Mouse (Mus musculus): ENCODE data around the gene Chac1.

Chac1 gene

DNA sequence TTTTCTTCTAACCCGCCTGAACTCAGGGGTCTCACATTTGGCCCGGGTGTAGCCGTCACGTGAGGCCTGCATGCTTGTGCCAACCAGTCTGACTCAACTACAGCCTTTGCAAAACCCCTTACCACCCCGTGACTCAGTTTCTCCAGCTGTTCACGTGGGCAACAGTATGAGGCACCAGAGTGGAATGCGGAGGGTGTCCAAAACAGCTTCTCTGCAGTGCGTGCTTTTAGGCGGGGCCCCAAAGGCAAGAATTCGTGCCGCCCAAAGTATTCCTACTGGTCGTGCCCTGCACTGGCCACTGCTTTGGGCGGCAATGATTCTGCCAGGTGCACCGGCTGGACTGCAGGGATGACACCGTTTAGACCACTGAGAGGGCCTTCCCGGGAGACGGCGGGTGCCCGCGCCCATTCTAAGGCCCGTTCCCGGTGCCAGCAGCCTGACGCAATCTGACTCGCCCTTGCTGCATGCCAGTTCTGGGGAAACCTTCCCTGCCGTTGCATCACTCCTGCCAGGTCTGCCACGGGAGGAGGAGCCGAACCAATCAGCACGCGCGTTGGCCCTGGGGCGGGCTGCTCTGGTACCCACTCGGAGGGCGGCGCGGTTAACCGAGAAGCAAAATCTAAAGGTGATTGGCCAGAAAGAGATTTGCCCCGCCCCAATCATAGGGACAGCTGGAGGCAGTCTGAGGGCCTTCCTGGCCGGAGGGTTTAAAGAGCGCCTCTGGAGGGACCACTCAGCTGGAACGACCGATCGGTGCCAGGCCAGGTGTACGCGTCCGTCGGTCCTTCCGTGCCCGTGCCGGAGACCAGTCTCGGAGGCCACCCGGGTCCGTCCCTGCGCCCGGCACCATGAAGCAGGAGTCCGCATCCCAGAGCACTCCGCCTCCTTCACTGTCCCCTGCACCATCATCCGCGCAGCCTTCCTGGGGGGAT lies at the start of gene Chac1:
Chac1 (plus strand) TSS at position 675 of the 932 bp plus-strand sequence.
- peak; percentile 66 for DNase-seq (ENCODE audit: low read depth, low spot score)

- no peak for DNase-seq (ENCODE audit: low read depth, low spot score)
These were observed 48.2 kb upstream of the Chac1 start for GRCm38 (mm10) chr2:119302876-119303275.

GRCm38 (mm10) chr2:119304391-119304790 lies 46.6 kb upstream of the Chac1 start:
- no peak for DNase-seq (ENCODE audit: low read depth, low spot score)

DNA sequence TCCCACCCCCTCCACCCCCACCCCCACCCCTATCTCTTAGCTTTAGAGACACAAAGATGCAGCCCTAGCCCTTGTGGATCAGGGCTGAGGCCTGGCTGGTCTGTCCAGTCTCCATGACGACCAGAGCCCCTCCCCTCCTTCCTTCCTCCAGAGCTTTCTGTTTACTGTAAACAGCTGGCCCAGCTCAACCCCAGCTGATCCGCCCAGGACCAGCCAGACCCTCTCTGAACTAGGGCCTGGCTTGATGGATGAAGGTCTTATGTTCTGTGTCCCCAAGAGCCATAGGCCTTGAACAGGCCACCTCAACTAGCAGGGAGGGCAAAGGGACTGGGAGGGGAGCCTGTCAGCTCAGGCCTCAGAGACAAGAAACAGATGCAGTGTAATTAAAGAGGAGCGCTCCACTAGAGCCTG lies 46.2 kb upstream of the Chac1 start:
- DNase-seq (ENCODE audit: low read depth, low spot score): no peak

DNA sequence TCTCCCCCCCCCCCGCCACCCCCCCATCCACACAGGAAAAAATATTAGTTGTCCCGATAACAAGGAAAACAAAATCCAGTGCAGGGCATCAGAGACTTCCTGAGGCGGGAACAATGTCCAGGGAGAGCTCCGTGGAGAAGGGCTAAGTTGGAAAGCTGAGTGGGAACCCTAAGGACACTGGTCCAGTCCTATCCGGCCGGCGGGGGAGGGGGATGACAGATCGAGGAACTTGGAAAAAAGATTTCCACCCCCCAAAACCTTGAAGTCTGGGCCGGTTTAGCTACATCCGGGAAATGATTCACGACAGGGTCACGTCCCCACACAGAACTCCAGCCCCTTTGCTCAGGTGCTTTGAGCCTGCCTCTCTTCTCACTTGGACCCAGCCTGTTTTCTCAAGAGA lies 39.5 kb upstream of the Chac1 start:
- DNase-seq (ENCODE audit: low read depth, low spot score): no peak

GRCm38 (mm10) chr2:119312380-119312958 lies 38.6 kb upstream of the Chac1 start:
- DNase-seq (ENCODE audit: low read depth, low spot score): no peak

- no peak for DNase-seq (ENCODE audit: low read depth, low spot score)
These were observed 37.1 kb upstream of the Chac1 start for GRCm38 (mm10) chr2:119313780-119314479.

DNA sequence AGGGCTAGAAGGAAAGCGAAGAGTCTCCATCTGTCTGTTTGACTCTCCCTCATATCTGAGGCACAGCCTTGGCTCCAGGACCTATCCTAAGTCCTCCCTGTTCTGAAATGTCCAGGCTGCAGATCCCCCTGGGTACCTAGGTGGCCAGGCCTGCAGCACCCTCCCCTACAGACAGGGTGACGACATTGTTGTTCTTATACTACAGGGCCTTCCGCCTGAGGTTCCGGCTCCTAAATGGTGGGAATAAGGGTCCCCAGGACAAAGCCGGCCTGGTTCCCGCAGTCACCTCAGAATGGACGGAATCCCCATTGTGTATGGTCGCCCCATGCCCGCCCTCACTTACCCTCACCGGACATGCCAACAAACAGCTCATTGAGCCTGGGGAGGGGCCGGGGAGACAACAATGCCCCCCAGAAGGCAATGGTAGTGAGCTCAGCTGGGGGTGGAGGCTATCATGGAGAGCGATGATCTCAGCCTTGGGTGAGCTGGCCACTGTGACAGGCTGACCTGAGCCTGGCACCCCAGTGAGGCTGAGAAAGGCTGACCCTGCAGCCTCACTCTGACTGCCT lies 36.2 kb upstream of the Chac1 start:
- no peak for DNase-seq (ENCODE audit: low read depth, low spot score)

DNA sequence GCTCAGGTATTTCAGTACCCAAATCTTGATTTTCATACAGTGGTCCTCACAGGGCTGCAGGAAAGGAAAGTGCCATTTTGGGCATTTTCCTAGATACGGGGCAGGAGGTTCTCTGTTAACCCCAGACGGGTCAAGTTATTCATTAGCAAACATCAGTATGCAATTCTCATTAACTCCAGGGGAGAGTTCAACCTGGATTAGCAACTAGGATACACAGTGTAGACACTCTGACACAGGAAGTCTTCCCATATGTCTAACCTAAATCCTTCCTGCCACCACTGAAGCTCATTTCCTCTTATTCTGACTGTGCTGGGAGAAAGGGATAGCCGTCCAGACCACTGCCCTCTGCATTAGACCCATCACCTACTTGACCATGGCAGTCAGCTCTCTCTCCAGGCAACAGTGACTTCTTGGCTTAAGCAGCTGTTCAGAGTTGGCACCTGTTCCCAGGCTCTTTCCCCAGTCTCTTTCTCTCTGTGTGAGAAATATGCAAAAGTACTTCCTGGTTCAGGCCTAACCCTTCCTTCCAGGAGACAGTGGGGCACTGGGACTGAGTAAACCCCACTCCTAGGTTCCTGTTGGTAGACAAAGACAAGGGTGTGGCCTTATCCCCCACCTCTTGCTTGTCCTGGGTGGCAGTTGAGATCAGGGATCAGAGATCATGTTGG lies 32.9 kb upstream of the Chac1 start:
- DNase-seq (ENCODE audit: low read depth, low spot score): no peak

GRCm38 (mm10) chr2:119320571-119320970 lies 30.5 kb upstream of the Chac1 start:
- no peak for DNase-seq (ENCODE audit: low read depth, low spot score)

- DNase-seq (ENCODE audit: low read depth, low spot score): no peak
These were observed 29.1 kb upstream of the Chac1 start for GRCm38 (mm10) chr2:119321771-119322586.

DNA sequence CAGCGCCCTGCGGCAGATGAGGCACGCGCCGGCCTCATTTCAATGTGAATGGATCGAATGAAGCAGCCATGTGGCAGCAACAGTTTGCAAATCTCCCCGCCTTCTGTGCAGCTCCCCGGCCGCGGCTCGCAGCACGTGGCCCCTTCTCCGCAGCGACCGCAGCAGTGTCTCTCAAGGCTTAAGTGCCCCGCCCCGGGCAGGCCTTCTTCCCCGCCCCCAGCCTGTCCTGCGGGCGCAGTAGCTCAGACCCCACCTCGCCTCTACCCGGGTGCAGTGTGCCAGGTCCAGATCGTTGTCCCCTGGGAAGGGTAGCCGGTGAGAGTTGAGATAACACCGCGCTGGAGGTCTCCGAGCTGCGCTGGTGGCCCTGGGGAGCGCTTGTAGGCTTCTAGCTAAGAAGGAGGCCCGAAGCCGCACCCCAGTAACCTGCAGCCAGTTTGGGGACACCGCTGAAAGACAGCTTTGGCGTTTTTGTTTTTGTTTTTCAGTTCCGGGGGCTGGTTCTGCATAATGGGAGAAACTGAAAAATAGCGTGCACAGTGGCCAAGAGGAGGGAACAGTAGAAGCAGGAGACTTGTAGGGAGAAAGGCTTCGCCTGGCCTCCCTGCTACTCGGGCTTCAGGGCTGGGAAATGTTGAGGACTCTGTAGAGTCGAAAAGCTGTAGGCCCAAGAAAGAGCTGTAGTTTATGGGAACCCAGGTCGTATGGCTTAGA lies 28.3 kb upstream of the Chac1 start:
- DNase-seq (ENCODE audit: low read depth, low spot score): peak; percentile 27

DNA sequence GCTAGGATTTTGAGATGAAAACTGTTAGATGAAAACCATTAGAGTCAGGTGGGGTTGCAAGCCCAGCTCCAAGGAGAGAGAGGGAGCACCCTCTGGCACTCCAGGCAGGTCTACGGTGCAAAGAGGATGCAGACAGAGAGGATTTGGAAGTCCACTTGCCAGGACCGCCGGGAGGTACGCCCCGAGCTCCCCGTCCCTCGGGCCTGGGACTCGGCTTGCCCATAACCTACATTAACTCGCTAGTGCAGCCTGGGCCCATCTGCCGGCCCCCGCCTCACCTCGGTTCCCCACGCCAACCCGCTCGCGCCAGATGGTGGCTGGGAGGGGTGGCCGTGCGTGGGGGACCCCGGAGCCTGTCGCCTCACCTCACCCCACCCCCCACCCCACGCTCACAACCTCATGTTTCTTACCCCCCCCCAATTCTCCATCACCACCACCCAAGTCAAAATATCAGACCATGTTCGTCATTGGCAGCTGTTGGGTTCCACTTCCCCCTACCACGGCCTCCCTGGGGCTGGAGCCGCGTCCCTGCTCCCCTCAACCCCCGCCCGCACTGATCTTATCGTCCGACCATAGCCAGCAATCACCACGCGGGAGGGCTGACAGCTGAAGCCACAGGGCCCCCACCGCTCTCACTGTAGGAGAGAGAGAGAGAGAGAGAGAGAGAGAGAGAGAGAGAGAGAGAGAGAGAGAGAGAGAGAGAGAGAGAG lies 27.0 kb upstream of the Chac1 start:
- peak; percentile 16 for DNase-seq (ENCODE audit: low read depth, low spot score)

DNA sequence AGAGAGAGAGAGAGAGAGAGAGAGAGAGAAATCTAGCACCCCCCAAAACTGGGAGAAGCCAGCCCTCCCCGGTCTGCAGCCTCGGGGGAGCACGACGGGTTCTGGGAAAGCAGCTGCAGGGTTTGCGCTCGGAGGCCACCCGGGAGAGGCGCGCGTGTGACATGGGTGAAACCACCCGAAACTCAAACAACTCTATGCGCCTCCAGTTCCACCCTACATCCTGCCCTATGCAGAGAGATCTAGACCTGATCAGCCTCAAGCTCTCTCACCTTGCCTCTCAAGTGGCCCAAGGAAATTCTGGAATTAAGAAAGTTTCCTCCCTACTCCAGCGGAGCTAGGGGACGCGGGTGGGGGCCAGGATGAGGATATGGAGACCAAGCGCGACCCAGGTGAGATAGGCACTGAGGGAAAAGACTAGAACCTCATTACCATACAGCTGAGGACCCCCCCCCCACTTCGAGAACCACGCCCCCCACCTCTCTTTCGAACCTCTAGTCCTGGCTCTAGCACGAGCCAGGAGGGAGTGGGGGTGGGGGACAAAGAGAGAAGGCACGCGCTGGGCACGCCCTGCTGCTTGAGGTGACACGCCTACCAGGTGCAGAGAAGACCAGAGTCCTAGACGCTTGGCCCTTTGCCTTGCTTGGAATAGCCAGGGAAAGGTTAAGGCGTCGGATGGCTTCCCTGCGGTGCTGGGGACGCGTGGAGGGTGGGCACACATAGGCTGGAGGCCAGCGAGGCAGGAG lies 26.3 kb upstream of the Chac1 start:
- peak; percentile 32 for DNase-seq (ENCODE audit: low read depth, low spot score)

DNA sequence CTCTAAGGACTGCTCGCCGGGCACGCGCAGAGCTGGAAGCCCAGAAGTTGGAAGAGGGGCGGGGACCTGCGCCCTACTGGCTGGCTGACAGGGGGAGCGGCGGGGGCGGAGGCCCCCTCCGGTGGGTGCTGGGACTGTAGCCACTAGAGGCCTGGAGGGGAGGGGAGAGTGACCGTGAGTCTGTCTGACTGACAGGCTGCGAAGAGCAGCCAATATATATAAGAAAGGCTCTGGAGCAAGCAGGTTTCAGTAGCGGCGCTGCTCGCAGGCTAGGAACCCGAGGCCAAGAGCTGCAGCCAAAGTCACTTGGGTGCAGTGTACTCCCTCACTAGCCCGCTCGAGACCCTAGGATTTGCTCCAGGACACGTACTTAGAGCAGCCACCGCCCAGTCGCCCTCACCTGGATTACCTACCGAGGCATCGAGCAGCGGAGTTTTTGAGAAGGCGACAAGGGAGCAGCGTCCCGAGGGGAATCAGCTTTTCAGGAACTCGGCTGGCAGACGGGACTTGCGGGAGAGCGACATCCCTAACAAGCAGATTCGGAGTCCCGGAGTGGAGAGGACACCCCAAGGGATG lies 25.4 kb upstream of the Chac1 start, which contains the start of gene Dll4:
Dll4 (plus strand) TSS at position 217 of the 576 bp plus-strand sequence.
- DNase-seq (ENCODE audit: low read depth, low spot score): peak; percentile 38

DNA sequence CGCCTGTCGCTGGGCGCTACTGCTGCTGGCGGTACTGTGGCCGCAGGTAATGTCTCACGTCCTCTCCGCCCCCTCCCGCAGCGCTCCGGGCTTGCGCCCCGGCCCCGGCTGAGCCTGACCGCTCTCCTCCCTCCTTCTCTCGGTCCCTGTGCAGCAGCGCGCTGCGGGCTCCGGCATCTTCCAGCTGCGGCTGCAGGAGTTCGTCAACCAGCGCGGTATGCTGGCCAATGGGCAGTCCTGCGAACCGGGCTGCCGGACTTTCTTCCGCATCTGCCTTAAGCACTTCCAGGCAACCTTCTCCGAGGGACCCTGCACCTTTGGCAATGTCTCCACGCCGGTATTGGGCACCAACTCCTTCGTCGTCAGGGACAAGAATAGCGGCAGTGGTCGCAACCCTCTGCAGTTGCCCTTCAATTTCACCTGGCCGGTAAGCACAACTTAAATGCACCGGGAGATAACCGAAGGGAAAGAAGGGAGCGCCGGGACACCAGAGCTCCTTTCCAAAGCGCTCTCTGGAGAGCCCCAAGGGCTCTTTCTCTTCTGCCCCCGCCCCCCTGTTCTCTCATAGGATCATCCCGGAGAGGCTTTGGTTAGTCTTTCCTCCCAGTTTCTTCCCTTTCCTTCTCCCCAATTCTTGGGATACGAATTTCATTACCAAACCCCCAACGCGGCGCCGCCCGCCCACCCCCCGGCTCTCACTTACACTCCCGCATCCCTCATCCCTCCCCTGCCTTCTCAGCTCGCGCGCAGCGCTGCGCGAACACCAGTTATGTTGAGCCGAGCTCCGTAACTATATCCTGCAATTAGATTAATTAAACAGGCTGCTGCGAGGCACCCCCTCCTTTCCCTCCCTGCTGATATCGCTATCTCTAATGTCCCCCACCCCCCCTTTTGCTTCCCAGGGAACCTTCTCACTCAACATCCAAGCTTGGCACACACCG lies 24.6 kb upstream of the Chac1 start:
- peak; percentile 46 for DNase-seq (ENCODE audit: low read depth, low spot score)

DNA sequence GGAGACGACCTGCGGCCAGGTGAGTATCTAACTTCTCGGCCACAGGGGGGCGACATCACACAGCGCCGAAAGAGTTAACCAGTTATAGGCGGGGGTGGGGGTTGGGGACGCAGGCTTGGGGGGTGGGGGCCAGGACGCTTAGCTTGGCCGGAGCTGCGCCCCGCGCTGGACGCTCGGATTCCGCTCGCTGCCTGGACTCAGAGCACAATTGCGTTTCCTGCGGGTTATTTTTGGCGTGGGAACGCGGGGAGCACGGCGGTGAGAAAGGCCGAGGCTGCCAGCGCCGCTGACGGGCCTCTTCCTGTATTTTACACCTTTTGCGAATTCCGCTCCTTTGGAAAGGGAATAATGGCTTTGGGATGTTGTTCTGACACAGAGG lies 23.9 kb upstream of the Chac1 start:
- no peak for DNase-seq (ENCODE audit: low read depth, low spot score)

All from CD4-positive helper T cell, adult 2 months (primary cell).